Mouse (Mus musculus): ENCODE results near the gene Zfp536.

- TF ChIP-seq CTCF (IDR thresholded peaks at IDR 0.05; ENCODE audit: extremely low read depth, insufficient read length, insufficient replicate concordance, low read depth, low read length) (no peak), POLR2A (IDR thresholded peaks at IDR 0.05; ENCODE audit: low read depth, low read length) (no peak)
Measured at GRCm38 (mm10) chr7:37617880-37618279, 155.6 kb downstream of the Zfp536 start.
